Mouse (Mus musculus): ENCODE data around the gene Eif4h. TPM values are rescaled to one million over a fixed set of nuclear protein-coding genes. Genes with fewer than 3 reads are reported as not detected.

Gene Eif4h
- polyA plus RNA-seq, 1 experiment from 2014 or later = 480 TPM

GRCm38 (mm10) chr5:134617071-134617470 is 22.2 kb downstream of the Eif4h start:
- Histone ChIP-seq H3K9me3 (no peaks in the 10 kb centered on the region), H3K27me3 (no peaks in the 10 kb centered on the region), H3K4me1 (no peaks in the 10 kb centered on the region), H3K27ac (no peak overlapping the region), H3K4me3 (no peak overlapping the region), H3K9ac (no peak overlapping the region), H3K36me3 (peaks cover 68% of the 10 kb centered on the region), H3K4me2 (replicated peaks) (no peak overlapping the region)
- WGBS = 50% methylated on average over 3 of the region's 3 CpGs
- no peak for ATAC-seq (ENCODE audit: low FRiP score, low read depth)

GRCm38 (mm10) chr5:134615780-134616179 is 23.5 kb downstream of the Eif4h start:
- no peaks in the 10 kb centered on the region for H3K4me1 ChIP-seq
- no peaks in the 10 kb centered on the region for H3K27me3 ChIP-seq
- WGBS = 80% methylated on average over 4 of the region's 4 CpGs
- H3K36me3 ChIP-seq = peaks cover 55% of the 10 kb centered on the region
- no peak overlapping the region for H3K9ac ChIP-seq
- no peak overlapping the region for H3K4me2 ChIP-seq (replicated peaks)
- H3K4me3 ChIP-seq = no peak overlapping the region
- no peaks in the 10 kb centered on the region for H3K9me3 ChIP-seq
- ATAC-seq (ENCODE audit: low FRiP score, low read depth) = no peak
- no peak overlapping the region for H3K27ac ChIP-seq

- ATAC-seq (ENCODE audit: low FRiP score, low read depth) = no peak; the same call in 1 of the 2 replicates
- H3K4me2 ChIP-seq (replicated peaks) = no peak overlapping the region
- H3K27me3 ChIP-seq = no peaks in the 10 kb centered on the region
- no peak overlapping the region for H3K27ac ChIP-seq
- H3K4me1 ChIP-seq = no peaks in the 10 kb centered on the region
- no peak overlapping the region for H3K9ac ChIP-seq
- peaks cover 51% of the 10 kb centered on the region for H3K36me3 ChIP-seq
- no peaks in the 10 kb centered on the region for H3K9me3 ChIP-seq
- H3K4me3 ChIP-seq = no peak overlapping the region
- 81% methylated on average over 8 of the region's 8 CpGs for WGBS
Measured at GRCm38 (mm10) chr5:134615380-134615779, 23.9 kb downstream of the Eif4h start.

GRCm38 (mm10) chr5:134614802-134615201 is 24.5 kb downstream of the Eif4h start, which contains the start of gene Lat2:
Gene Lat2 (minus strand): TSS chr5:134615025.
- Histone ChIP-seq H3K27ac (no peak within 1 kb of the TSS), H3K4me2 (replicated peaks) (no peak within 1 kb of the TSS), H3K9ac (no peak within 1 kb of the TSS), H3K4me1 (no peaks in the 10 kb centered on the region), H3K36me3 (peaks cover 45% of the 10 kb centered on the region), H3K9me3 (no peaks in the 10 kb centered on the region), H3K4me3 (no peak within 1 kb of the TSS), H3K27me3 (no peaks in the 10 kb centered on the region)
- 83% methylated on average over 7 of the region's 7 CpGs for WGBS
- no peak for ATAC-seq (ENCODE audit: low FRiP score, low read depth)

GRCm38 (mm10) chr5:134614296-134614695 is 25.0 kb downstream of the Eif4h start:
- WGBS = 90% methylated on average over 8 of the region's 8 CpGs
- Histone ChIP-seq H3K36me3 (peaks cover 40% of the 10 kb centered on the region), H3K27ac (no peak overlapping the region), H3K4me2 (replicated peaks) (no peak overlapping the region), H3K4me3 (no peak overlapping the region), H3K4me1 (no peaks in the 10 kb centered on the region), H3K9ac (no peak overlapping the region), H3K9me3 (no peaks in the 10 kb centered on the region), H3K27me3 (no peaks in the 10 kb centered on the region)
- ATAC-seq (ENCODE audit: low FRiP score, low read depth) = no peak

- Histone ChIP-seq H3K4me1 (no peaks in the 10 kb centered on the region), H3K9ac (no peak overlapping the region), H3K27ac (no peak overlapping the region), H3K36me3 (peaks cover 34% of the 10 kb centered on the region), H3K27me3 (no peaks in the 10 kb centered on the region), H3K4me3 (no peak overlapping the region), H3K9me3 (no peaks in the 10 kb centered on the region), H3K4me2 (replicated peaks) (no peak overlapping the region)
- 84% methylated on average over 9 of the region's 9 CpGs for WGBS
- ATAC-seq (ENCODE audit: low FRiP score, low read depth) = no peak
Measured at GRCm38 (mm10) chr5:134613727-134614126, 25.6 kb downstream of the Eif4h start.

- Histone ChIP-seq H3K9me3 (no peaks in the 10 kb centered on the region), H3K27me3 (no peaks in the 10 kb centered on the region), H3K27ac (no peak overlapping the region), H3K4me2 (replicated peaks) (no peak overlapping the region), H3K4me1 (no peaks in the 10 kb centered on the region), H3K4me3 (no peak overlapping the region), H3K36me3 (peaks cover 17% of the 10 kb centered on the region; the same call in 1 of the 2 replicates), H3K9ac (no peak overlapping the region)
- no peak for ATAC-seq (ENCODE audit: low FRiP score, low read depth)
- 50% methylated on average over 8 of the region's 8 CpGs for WGBS
Measured at GRCm38 (mm10) chr5:134611810-134612521, 27.3 kb downstream of the Eif4h start.

GRCm38 (mm10) chr5:134609916-134610643 is 29.2 kb downstream of the Eif4h start:
- Histone ChIP-seq H3K4me1 (no peaks in the 10 kb centered on the region), H3K36me3 (peaks cover 10% of the 10 kb centered on the region; the same call in 1 of the 2 replicates), H3K4me2 (replicated peaks) (no peak overlapping the region), H3K9ac (no peak overlapping the region), H3K27me3 (no peaks in the 10 kb centered on the region), H3K27ac (no peak overlapping the region), H3K4me3 (no peak overlapping the region), H3K9me3 (no peaks in the 10 kb centered on the region)
- no peak for ATAC-seq (ENCODE audit: low FRiP score, low read depth)
- WGBS = 90% methylated on average over 12 of the region's 12 CpGs

GRCm38 (mm10) chr5:134607121-134607520 is 32.2 kb downstream of the Eif4h start:
- H3K4me3 ChIP-seq = no peak overlapping the region
- no peak overlapping the region for H3K4me2 ChIP-seq (replicated peaks)
- no peaks in the 10 kb centered on the region for H3K36me3 ChIP-seq
- H3K9ac ChIP-seq = no peak overlapping the region
- no peak for ATAC-seq (ENCODE audit: low FRiP score, low read depth)
- 58% methylated on average over 5 of the region's 5 CpGs for WGBS
- no peaks in the 10 kb centered on the region for H3K9me3 ChIP-seq
- H3K27ac ChIP-seq = no peak overlapping the region
- H3K27me3 ChIP-seq = no peaks in the 10 kb centered on the region
- no peaks in the 10 kb centered on the region for H3K4me1 ChIP-seq

GRCm38 (mm10) chr5:134606314-134606713 is 33.0 kb downstream of the Eif4h start:
- Histone ChIP-seq H3K36me3 (no peaks in the 10 kb centered on the region), H3K4me3 (no peak overlapping the region), H3K9me3 (no peaks in the 10 kb centered on the region), H3K4me1 (no peaks in the 10 kb centered on the region), H3K27me3 (no peaks in the 10 kb centered on the region), H3K9ac (no peak overlapping the region), H3K27ac (no peak overlapping the region), H3K4me2 (replicated peaks) (no peak overlapping the region)
- ATAC-seq (ENCODE audit: low FRiP score, low read depth) = no peak

GRCm38 (mm10) chr5:134604376-134604775 is 34.9 kb downstream of the Eif4h start:
- no peak for ATAC-seq (ENCODE audit: low FRiP score, low read depth)
- Histone ChIP-seq H3K4me3 (no peak overlapping the region), H3K36me3 (peaks cover 3% of the 10 kb centered on the region), H3K9ac (no peak overlapping the region), H3K4me1 (peaks cover 11% of the 10 kb centered on the region), H3K4me2 (replicated peaks) (no peak overlapping the region), H3K9me3 (no peaks in the 10 kb centered on the region), H3K27me3 (no peaks in the 10 kb centered on the region), H3K27ac (no peak overlapping the region)
- WGBS = 90% methylated on average over 11 of the region's 11 CpGs

- Histone ChIP-seq H3K27ac (no peak overlapping the region), H3K9ac (no peak overlapping the region), H3K4me2 (replicated peaks) (no peak overlapping the region), H3K9me3 (no peaks in the 10 kb centered on the region), H3K4me3 (no peak overlapping the region), H3K4me1 (peaks cover 13% of the 10 kb centered on the region), H3K27me3 (no peaks in the 10 kb centered on the region), H3K36me3 (peaks cover 67% of the 10 kb centered on the region)
- ATAC-seq (ENCODE audit: low FRiP score, low read depth) = no peak
- whole genome bisulfite sequencing = 90% methylated on average over 10 of the region's 10 CpGs
Measured at GRCm38 (mm10) chr5:134597711-134598110, 41.6 kb downstream of the Eif4h start.

Measured in limb, embryonic 13.5 days (tissue).